Mouse (Mus musculus): ENCODE measurements around the gene Cphx3.
"Not testable (repeated sequence)": the region's sequence is repeated elsewhere in the genome, so short reads cannot be mapped to it uniquely, and the experiment has no call there.

GRCm38 (mm10) chr14:26216233-26217000, 134.3 kb downstream of the Cphx3 start:
- TF ChIP-seq CTCF, EP300 (IDR thresholded peaks at IDR 0.05; ENCODE audit: low read depth): not testable (repeated sequence)

Measured in heart, postnatal 0 days (tissue).